Mouse (Mus musculus) lung, adult 2 months (tissue): ENCODE results near the gene Cd200.

Experiments used
- CTCF ChIP-seq: fragments of 200-500 bp; IDR thresholded peaks from 2 replicates; pipeline ENCODE4 v1.5.1; 2011; ENCODE audit warnings: mild to moderate bottlenecking, low read length, control low read depth; ENCODE audit not compliant: insufficient read depth
- POLR2A ChIP-seq: fragments of 200-500 bp; IDR thresholded peaks from 2 replicates; pipeline ENCODE4 v1.6.1; 2011; ENCODE audit warnings: low read depth, mild to moderate bottlenecking, control low read depth, low read length, borderline replicate concordance; ENCODE audit errors: extremely low read depth

DNA sequence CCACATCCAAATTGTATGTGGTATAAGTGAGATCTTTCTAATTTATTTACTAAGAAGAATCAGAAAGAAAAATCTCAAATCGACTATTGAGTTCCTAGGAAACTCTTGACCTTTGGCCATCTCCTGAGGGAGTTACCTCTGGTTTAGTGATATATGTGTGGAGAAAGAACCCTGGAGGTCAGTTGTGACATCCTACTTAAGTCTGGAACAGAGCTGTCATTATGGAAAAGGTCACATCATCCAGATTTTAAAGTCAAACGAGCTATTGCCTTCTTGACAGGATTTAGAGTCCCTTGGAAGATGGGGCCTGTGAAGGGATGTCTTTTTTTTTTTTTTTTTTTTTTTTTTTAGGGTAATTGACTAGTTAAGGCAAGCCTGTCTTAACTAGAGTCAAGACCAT is 32.0 kb downstream of the Cd200 start:
- TF ChIP-seq POLR2A (no peak), CTCF (no peak)
